Mouse (Mus musculus): ENCODE data around the gene Zkscan17. TPM values are rescaled to one million over a fixed set of nuclear protein-coding genes. Genes with fewer than 3 reads are reported as not detected.
A peak's percentile ranks its signal among the peaks of the same experiment; 100 is the strongest.

The Zkscan17 gene
- total and polyA plus RNA-seq, 3 experiments = 8.9 to 49.9 (median 36.8) TPM

GRCm38 (mm10) chr11:59517441-59517840 lies 9.1 kb downstream of the Zkscan17 start:
- Histone ChIP-seq H3K4me1 (ENCODE audit: control insufficient read depth in 1 of 2, insufficient read depth in 2 of 2) (no peaks in the 10 kb centered on the region), H3K9me3 (replicated peaks; ENCODE audit: low read length) (no peaks in the 10 kb centered on the region), H3K4me3 (replicated peaks in 1 of 3; ENCODE audit: low read depth in 2 of 3, low read length in 2 of 3, poor library complexity in 1 of 3) (no peak overlapping the region), H3K27me3 (replicated peaks) (peaks cover 4% of the 10 kb centered on the region), H3K4me2 (ENCODE audit: insufficient read depth, low read depth, poor library complexity, severe bottlenecking) (no peak overlapping the region), H3K79me2 (replicated peaks; ENCODE audit: control insufficient read depth, extremely low read depth, insufficient read depth, poor library complexity, severe bottlenecking) (no peaks in the 10 kb centered on the region), H3K36me3 (replicated peaks in 1 of 2; ENCODE audit: control insufficient read depth in 1 of 2, insufficient read depth in 1 of 2, low read length in 1 of 2) (no peaks in the 10 kb centered on the region), H3K9ac (ENCODE audit: insufficient read depth, low read depth) (no peak overlapping the region), H3K27ac (ENCODE audit: insufficient read depth, low read depth) (no peak overlapping the region)
- in situ Hi-C loops (cut with MboI; ENCODE audit: low pct_ligation_motif_present, low pct_unique_long_range_greater_than_20kb, low sequenced_read_pairs) = no loop called here
- dilution Hi-C loops (cut with MboI; ENCODE audit: extremely low pct_ligation_motif_present, extremely low pct_unique_long_range_greater_than_20kb, low sequenced_read_pairs) = no loop called here
- DNase-seq (ENCODE audit: extremely low read depth) = no peak
- TF ChIP-seq ZNF384 (IDR thresholded peaks at IDR 0.05; ENCODE audit: low read depth, low read length) (peak; percentile 52; the same call in 1 of the 2 replicates), RAD21 (IDR thresholded peaks at IDR 0.05; ENCODE audit: low read depth, low read length) (no peak)

GRCm38 (mm10) chr11:59514789-59515188 lies 11.8 kb downstream of the Zkscan17 start:
- H3K9me3 ChIP-seq (replicated peaks; ENCODE audit: low read length) = no peaks in the 10 kb centered on the region
- H3K79me2 ChIP-seq (replicated peaks; ENCODE audit: control insufficient read depth, extremely low read depth, insufficient read depth, poor library complexity, severe bottlenecking) = no peaks in the 10 kb centered on the region
- no peak for DNase-seq (ENCODE audit: extremely low read depth)
- no peak overlapping the region for H3K4me3 ChIP-seq (replicated peaks in 1 of 3; ENCODE audit: low read depth in 2 of 3, low read length in 2 of 3, poor library complexity in 1 of 3)
- no peaks in the 10 kb centered on the region for H3K27me3 ChIP-seq (replicated peaks)
- TF ChIP-seq UBTF (IDR thresholded peaks at IDR 0.05; ENCODE audit: low read depth, low read length) (no peak), CHD2 (IDR thresholded peaks at IDR 0.05; ENCODE audit: low read length) (no peak), GABPA (IDR thresholded peaks at IDR 0.05; ENCODE audit: insufficient replicate concordance, low read depth, low read length) (no peak), RAD21 (IDR thresholded peaks at IDR 0.05; ENCODE audit: low read depth, low read length) (no peak), TCF12 (IDR thresholded peaks at IDR 0.05; ENCODE audit: low read depth, low read length) (no peak), ZMIZ1 (IDR thresholded peaks at IDR 0.05; ENCODE audit: low read depth, low read length) (no peak), JUN (IDR thresholded peaks at IDR 0.05; ENCODE audit: insufficient read depth, low read depth, low read length) (no peak)
- no peak overlapping the region for H3K9ac ChIP-seq (ENCODE audit: insufficient read depth, low read depth)
- H3K4me2 ChIP-seq (ENCODE audit: insufficient read depth, low read depth, poor library complexity, severe bottlenecking) = no peak overlapping the region
- H3K27ac ChIP-seq (ENCODE audit: insufficient read depth, low read depth) = no peak overlapping the region
- H3K36me3 ChIP-seq (replicated peaks in 1 of 2; ENCODE audit: control insufficient read depth in 1 of 2, insufficient read depth in 1 of 2, low read length in 1 of 2) = peaks cover 0 to 14% of the 10 kb centered on the region in 2 experiments
- dilution Hi-C loops (cut with MboI; ENCODE audit: extremely low pct_ligation_motif_present, extremely low pct_unique_long_range_greater_than_20kb, low sequenced_read_pairs) = no loop called here
- in situ Hi-C loops (cut with MboI; ENCODE audit: low pct_ligation_motif_present, low pct_unique_long_range_greater_than_20kb, low sequenced_read_pairs) = no loop called here
- peaks cover 0 to 4% of the 10 kb centered on the region in 2 experiments; a peak in 1 of 4 replicates for H3K4me1 ChIP-seq (ENCODE audit: control insufficient read depth in 1 of 2, insufficient read depth in 2 of 2)

GRCm38 (mm10) chr11:59514381-59514780 lies 12.2 kb downstream of the Zkscan17 start:
- Histone ChIP-seq H3K4me3 (replicated peaks in 1 of 3; ENCODE audit: low read depth in 2 of 3, low read length in 2 of 3, poor library complexity in 1 of 3) (no peak overlapping the region), H3K4me1 (ENCODE audit: control insufficient read depth in 1 of 2, insufficient read depth in 2 of 2) (peaks cover 0 to 4% of the 10 kb centered on the region in 2 experiments; a peak in 1 of 4 replicates), H3K36me3 (replicated peaks in 1 of 2; ENCODE audit: control insufficient read depth in 1 of 2, insufficient read depth in 1 of 2, low read length in 1 of 2) (peaks cover 0 to 18% of the 10 kb centered on the region in 2 experiments), H3K27ac (ENCODE audit: insufficient read depth, low read depth) (no peak overlapping the region), H3K27me3 (replicated peaks) (no peaks in the 10 kb centered on the region), H3K9ac (ENCODE audit: insufficient read depth, low read depth) (no peak overlapping the region), H3K4me2 (ENCODE audit: insufficient read depth, low read depth, poor library complexity, severe bottlenecking) (no peak overlapping the region), H3K9me3 (replicated peaks; ENCODE audit: low read length) (no peaks in the 10 kb centered on the region), H3K79me2 (replicated peaks; ENCODE audit: control insufficient read depth, extremely low read depth, insufficient read depth, poor library complexity, severe bottlenecking) (no peaks in the 10 kb centered on the region)
- in situ Hi-C loops (cut with MboI; ENCODE audit: low pct_ligation_motif_present, low pct_unique_long_range_greater_than_20kb, low sequenced_read_pairs) = no loop called here
- dilution Hi-C loops (cut with MboI; ENCODE audit: extremely low pct_ligation_motif_present, extremely low pct_unique_long_range_greater_than_20kb, low sequenced_read_pairs) = no loop called here
- TF ChIP-seq SIN3A (IDR thresholded peaks at IDR 0.05; ENCODE audit: low read length) (no peak), NELFE (IDR thresholded peaks at IDR 0.05; ENCODE audit: low read depth, low read length) (no peak), MAX (IDR thresholded peaks at IDR 0.05; ENCODE audit: low read length) (no peak), MYC (IDR thresholded peaks at IDR 0.05; ENCODE audit: low read depth, low read length) (no peak), SMC3 (IDR thresholded peaks at IDR 0.05; ENCODE audit: low read depth, low read length) (no peak), MAFK (IDR thresholded peaks at IDR 0.05; ENCODE audit: insufficient replicate concordance, low read length) (no peak), USF1 (IDR thresholded peaks at IDR 0.05; ENCODE audit: low read depth, low read length) (no peak), IRF4 (IDR thresholded peaks at IDR 0.05; ENCODE audit: low read depth, low read length) (no peak)
- DNase-seq (ENCODE audit: extremely low read depth) = no peak
